Mouse (Mus musculus): ENCODE measurements around the gene Acmsd.
"Not testable (repeated sequence)": the region's sequence is repeated elsewhere in the genome, so short reads cannot be mapped to it uniquely, and the experiment has no call there.

Acmsd gene

DNA sequence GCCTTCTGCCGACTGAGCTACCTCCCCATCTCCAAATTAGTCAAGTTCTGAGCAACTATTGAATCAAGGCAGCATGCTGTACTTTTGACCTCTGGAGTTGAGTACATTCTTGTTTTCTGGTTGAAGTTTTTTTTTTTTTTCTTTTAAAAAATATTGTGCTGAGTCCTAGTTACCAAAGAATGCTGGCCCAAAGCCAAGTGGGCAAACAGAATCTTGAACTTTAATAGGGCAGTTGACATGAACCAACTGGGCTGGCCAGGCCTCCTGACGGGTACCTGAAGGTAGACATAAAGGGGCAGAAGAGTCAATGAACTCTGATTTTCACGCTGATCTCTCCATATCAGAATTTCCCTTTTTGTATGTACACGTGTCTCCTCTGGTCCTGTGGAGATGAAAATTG, at the start of gene Acmsd:
Gene Acmsd (plus strand): TSS at position 318 of the 400 bp plus-strand sequence.
- no peak for DNase-seq

DNA sequence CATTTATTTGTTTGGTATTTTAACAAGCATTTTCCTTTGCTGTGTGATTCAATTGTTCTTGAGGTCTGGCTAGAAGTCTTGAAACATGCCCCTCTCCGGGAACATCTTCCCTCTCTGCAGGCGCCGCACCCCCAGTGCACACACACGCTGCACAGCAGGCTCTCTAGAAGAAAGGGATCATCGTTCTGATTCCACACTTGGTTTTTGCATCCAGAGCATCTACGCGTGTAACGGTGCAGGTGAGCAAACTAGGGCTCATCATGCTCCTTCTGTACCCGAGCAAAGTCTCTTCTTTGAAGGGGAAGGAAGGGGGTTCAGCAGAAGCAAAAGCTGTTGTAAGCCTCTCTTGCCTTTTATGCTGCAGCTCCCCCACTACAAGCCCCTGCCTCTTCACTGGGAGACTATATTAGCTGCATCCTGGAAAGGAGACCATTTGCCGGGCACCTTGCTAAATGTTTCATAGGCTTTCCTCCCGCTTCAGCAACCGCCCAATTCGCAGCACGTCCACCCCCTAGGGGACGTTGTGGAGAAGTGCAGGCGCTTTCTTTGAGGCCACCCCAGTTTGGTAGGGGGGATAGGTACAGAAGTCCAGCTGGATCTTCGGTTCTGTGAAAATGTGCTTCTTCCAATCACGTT, 49.6 kb upstream of the Acmsd start, which contains the start of gene Tmem163:
Gene Tmem163 (minus strand): TSS at position 51 of the 636 bp plus-strand sequence.
- DNase-seq, result peak; percentile 70

DNA sequence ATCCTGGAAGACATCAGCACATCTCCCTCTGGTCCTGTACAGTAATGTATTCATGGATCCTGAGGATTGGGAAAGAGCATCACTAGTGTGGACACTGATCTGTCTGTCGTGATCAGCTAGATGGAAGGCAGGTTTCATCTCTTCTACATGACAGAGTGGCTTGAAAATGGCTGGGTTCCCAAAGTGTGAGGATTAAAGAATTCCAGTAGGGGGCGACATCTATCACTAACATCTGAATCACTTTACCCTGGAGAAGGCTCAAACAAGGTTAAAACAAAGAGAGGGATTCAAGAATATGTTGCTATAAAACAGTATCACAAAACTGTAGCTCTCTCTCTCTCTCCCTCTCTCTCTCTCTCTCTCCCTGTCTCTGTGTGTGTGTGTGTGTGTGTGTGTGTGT, 32.7 kb upstream of the Acmsd start:
- DNase-seq, result no peak

DNA sequence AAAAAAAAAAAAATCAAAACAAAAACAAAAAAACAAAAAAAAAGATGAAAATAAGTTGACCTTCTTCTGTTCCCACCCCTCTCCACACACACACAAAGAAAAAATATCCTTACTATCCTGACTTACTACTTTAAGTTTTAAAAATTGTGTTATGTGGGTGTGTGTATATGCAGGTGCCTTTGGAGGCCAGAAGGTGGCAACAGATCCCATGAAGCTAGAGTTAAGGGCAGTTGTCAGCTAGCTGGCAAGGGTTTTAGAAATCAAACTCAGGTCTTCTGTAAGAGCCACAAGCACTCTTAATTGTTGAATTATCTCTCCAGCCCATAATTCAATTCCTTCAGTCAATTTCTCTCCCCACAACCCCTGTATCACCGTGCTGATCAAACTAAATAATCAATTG, 27.0 kb upstream of the Acmsd start:
- DNase-seq, result no peak

DNA sequence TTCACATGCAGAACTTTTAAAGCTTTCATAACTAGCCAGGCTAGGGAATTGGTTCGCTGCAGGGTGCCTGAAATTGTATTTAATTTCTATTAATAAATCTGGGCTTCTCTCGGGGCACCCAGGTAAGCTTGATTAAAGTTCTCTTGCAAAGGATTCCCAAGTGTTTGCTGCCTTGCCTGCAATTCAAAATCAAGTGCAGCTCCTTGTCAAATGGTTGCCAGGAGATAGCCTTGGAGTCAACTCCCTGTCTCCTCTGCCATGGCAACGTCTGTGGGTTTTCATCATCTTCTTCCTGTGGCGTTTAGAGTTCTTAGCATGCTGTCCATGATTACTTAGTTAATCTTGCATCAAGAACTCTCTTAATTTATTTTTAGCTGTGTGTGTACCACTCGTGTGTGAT, 22.9 kb upstream of the Acmsd start:
- no peak for DNase-seq

DNA sequence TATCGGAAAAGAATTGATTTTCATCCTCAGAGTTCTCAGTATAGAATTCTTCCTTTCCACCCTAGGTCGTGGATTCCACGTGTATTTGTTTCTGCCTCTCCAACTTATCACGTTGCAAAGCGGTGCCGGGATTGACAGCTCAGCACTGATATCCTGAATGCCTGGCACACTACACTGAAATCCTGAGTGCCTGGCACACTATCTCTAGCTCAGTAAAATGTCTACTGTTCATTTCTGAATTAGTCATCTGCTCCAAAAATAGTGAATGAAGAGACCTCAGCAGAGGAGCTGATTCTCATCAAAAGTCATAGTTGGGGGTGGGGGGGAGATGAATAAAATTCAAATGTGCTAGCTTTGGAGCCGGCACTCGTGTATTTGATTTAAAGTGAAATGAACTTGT, 12.8 kb upstream of the Acmsd start:
- no peak for DNase-seq

DNA sequence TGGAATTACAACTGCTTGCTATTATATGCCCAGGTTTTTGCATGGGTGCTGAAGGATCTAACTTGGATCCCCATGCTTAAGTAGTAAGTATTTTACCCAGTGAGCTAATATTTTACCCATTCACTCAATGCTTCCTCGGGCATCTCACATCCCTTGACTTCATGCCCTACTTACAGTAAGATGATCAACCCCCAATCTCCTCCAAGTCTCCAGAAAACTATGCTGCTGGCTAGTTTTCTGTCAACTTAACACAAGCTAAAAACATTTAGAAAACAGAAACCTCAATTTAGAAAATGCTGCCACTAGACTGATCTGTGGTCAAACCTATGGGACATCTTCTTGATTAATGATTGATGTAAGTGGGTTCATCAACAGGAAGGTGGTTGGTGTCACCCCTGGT, 10.9 kb upstream of the Acmsd start:
- DNase-seq, result no peak

DNA sequence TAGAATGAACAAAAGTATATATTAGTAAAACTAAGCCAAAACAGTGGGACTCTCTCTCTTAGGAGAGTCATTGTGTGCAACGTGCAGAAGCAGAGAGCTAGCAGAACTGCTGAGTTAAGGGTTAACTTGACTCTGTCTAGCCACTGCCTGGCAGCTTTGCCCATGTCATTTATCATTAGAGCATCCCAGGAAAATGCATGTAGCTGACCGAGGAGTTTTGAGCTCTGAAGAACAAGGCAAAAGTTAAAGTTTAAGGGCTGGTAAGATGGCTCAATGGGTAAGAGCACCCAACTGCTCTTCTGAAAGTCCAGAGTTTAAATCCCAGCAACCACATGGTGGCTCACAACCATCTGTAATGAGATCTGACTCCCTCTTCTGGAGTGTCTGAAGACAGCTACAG, 5.6 kb upstream of the Acmsd start:
- no peak for DNase-seq

DNA sequence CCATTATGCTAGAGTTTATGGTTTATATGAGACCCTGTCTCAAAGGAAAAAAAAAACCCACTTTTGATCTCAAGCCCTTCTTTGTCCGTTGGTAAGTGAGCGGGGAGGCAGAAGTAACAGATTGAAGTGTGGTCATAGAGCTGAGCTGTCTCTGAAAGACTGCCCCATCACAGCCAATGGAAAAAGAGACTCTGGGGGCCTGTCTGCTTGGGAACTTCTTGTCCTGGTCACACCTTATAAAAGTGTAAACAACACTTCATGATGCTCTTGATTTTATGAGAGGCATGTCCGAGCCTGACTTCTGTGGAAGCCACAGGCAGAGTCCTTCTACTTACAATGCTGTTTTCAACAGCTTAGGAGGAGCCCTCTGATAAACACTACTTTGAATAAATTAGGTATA, 1.9 kb downstream of the Acmsd start:
- no peak for DNase-seq

DNA sequence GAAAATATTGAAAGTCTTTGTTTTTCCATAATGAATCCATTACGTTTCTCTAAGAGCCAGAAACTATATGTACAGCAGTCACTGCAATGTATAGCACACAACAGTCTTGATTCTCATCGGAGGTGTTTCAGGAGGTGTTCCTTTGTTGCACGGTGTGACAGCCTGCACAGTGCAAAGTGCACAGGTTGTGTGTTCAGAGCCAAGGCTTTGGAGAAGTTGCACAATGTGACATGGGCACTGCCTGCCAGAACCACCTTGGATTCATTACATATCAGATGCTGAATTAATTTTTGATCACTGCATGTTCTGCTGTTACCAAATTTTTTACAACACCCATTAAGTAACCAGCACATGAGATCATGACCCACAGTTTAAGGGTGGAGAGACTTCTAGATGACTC, 3.2 kb downstream of the Acmsd start:
- DNase-seq, result no peak

DNA sequence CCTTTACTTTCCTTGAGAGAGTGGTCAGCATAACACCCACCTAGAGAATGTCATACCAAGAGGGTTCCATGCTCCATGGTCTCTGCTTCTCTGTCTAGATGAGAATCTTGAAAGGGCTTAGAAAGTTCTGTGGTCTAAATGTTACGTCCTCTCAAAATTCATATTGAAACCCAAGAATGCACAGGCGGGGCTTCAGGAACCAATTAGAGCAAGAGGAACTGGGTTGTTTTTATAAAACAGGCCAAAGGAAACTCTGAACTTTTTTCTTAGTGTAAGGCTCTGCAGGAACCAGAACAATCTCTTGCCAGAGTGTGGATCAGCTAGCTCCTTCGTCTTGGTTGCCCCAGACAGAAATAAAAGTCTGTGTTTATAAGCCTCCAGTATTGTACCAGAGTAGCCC, 3.6 kb downstream of the Acmsd start:
- no peak for DNase-seq

DNA sequence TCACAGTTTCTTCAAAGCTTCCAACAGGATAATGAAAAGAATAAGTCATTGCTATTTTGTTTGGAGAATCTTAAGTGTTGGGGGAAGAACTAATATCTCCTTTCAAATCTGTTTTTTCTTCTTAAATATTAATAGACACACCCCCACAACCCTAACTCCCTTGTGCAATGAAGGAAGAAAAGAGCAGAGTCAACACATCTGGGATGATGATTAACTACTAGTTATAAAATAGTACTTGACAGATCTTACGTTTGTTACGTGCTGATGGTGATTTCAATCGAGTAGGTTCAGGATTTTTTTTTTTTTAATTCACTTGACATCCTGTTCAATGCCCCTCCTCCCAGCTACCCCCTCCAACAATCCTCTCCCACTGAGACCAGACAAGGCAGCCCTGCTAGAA, 6.1 kb downstream of the Acmsd start:
- no peak for DNase-seq

DNA sequence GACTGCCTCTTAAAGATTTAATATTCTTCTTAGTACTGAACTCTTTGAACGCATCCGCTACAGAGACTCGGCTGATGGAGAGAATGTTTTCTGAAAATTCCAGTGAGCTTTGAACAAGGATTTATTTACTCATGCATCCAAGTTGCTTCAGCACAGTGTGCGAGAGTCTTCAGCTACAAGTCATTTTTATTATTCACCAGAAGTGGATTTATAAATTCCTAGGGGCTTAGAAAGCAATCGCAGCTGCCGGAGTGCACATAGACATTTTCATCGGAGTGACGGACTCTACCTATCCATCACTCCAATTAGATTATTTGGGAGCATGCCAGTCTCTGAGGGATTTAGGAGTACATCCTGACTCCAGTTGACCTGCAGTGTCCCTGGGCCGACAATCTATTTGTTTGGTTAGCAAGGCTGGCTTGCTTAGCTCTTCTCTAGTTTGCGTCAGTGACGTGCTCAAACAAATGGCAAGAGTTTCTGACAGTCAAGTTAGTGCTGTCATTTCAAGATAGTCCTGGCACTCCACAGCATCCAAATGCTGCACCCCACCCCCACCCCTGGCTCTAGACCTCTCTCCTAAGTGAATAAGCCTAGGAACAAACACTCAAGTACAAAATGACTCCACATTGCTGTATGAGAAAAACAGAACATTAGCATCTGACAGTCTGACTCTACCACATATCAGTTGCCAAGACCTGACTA, 21.3 kb downstream of the Acmsd start:
- DNase-seq, result no peak

DNA sequence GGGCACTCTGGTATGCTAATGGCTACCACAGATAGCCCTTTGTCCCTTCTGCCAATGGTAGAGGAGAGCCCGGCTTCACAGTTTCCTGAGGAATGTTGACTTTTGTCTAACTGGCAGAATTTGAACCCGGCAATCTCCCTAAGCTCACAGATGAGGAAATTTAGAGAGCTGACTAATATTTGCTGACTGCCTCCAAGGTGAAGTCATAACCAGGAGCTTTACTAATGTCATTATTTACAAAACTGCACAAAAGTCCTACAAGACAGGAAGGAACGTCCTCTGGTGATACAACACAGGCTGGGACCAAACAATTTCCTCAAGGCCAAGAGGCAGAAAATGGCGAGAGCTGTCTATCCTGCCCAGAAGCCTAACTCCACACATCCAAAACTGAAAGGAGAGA, 26.6 kb downstream of the Acmsd start:
- no peak for DNase-seq

DNA sequence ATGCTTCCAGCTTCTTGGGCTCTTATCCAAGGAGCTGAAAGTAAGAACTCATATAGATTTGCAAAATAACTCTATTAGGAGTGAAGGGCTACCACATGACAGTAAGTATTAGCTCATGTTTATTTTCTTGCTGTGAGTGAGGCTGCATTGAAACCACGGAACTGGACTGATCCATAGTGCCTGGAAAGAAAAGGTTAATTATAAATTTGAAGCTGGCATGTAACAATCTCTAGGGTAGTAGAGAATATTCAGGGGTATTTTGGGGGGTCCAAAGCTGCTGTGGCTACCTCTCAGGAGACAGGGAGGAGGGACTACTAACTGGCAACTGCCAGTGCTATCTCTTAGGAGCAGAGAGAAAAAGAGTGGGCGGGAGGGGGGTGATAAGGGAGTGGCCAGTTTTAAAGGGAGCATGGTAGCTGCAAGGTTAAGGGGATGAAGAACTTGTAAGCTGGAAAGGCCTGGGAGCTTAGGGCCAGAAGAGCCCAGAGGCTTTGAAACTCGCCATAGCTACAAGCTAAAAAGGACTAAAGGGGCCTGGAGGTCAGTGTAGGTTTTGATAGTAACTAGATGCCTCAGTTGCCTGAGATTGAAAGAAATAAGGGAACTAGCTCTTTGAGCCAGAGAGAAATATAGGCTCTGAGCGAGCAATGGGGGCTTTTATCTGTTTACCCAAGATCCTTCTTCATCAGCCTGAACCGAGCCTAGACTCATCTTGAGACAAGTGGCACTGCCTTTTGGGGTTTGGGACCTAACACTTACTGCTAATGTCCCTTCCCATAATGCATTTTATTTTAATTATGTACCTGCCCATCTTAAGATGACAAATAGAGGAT, 27.3 kb downstream of the Acmsd start:
- no peak for DNase-seq

DNA sequence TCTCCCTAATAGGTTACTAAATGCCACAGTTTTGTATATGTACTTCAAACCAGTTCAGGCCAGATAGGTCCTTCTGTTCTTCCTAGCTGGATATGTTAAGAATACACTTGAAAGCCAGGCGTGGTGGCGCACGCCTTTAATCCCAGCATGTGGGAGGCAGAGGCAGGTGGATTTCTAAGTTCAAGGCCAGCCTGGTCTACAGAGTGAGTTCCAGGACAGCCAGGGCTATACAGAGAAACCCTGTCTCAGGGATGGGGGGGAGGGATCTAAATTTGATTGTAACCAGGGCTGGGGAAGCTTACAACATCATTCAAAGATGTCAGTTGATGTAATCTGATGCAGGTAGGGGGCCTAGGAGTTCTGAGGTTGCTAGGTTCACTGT, 27.9 kb downstream of the Acmsd start:
- not testable (repeated sequence) for DNase-seq

DNA sequence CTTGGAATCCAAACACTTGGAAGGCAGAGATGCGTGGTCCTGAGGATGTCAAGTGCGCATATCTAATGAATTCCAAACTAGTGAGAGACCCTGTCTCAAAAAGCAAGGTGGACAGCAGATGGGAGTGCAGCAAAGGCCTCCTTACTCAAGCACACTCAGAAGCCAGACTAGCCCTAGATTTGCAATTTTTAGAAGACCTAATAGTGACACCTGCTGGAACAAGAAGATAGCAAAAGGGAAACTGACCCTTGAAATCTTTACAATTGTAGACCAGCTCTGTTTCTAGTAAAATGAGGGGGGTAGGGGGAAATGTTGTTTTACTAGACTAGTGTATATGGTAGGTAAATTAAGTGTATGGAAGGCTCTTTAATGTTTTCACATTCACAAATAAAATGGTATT, 36.3 kb downstream of the Acmsd start:
- no peak for DNase-seq

DNA sequence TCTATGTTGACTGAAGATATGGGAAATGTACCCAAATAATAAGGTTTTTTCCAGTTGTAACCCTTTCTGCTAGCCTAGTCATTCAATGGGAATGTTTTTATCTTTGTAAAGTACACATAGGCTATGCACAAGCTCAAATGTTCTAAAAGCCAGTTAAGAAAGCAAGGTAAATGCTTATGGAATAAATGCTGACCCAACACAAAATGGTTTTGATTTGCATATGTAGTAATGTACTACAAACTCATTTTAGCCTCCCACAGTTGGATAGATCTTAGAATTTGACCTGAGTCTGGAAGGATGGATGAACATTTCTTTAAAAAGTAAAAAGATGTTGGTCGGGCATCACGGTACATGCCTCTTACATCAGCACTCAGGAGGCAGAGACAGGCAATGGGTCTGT, 37.5 kb downstream of the Acmsd start:
- DNase-seq, result no peak

DNA sequence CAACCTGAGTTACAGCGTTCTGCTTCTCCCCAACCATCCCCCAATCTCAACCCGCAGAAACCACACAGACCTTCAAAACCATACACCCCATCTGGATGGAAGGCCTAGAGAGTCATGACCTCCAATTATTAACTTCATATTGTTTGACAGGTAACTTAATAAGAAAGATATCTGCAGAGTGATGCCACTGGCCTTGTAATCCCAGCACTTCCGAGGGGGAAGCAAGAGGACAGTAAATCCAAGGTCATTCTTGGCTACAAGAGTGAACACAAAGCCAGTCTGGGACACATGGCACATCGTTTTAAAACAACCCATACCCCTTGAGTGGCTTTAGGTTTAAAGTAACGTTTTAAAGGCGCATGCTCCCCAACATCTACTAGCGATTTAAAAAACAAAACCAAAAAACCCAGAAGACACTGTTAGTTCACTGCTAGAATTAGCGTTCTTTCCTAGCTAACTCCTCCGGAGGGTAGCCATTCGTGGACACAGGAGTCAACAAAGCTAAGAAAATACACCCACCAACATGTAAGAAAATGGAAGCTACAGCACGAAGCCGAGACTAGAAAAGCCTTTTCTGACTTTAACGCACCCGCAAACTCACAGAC, 44.1 kb downstream of the Acmsd start:
- DNase-seq, result no peak

DNA sequence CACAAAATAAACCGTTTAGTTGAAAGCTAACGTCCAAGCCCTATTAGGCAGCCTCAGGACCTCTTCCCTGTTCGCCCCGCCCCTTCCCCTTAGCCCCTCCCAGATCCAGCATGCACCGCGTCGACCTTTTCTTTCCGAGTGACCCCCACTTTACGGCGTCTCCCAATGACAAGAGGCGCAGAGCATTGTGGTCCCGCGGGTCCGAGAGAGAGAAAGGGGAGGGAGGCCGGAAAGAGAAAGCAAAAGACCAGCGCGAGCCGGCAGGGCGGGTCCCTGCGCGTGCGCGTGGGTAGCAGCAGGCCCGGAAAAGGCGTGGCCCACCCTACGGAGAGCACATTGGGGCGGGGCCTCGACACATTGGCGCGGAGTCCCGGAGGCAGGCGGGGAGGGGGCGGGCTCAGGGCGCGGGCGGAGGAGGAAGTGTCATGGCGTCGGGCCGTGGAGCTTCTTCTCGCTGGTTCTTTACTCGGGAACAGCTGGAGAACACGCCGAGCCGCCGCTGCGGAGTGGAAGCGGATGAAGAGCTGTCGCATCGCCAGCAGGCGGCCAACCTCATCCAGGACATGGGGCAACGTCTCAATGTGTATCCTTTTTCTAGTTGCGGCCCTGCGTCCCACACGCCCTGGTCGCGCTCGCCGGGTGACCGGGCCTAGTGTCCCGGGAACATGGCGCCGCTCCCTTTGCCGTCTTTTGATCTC, 44.7 kb downstream of the Acmsd start, which contains the start of gene Ccnt2:
Gene Ccnt2 (plus strand): TSS at position 362 of the 698 bp plus-strand sequence.
- peak; percentile 100 for DNase-seq

DNA sequence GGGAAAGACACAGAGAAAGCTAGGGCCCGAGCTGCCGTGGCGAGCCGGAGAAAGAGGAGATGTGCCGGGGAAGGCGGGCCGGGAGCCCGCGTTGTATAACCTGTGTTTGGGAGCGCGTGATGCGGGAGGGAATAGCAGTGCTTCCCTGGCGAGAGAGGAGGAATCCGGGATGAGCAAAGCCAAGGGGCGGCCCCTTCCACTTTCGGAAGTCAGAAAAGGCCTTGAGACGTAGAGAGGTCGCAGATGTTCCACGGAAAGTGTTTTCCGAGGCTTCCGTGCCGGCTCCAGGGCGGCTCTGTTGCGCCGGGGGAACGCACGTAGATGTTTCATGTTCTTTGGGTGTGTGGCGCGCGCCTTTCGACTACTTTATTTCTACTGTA, 45.3 kb downstream of the Acmsd start:
- no peak for DNase-seq

DNA sequence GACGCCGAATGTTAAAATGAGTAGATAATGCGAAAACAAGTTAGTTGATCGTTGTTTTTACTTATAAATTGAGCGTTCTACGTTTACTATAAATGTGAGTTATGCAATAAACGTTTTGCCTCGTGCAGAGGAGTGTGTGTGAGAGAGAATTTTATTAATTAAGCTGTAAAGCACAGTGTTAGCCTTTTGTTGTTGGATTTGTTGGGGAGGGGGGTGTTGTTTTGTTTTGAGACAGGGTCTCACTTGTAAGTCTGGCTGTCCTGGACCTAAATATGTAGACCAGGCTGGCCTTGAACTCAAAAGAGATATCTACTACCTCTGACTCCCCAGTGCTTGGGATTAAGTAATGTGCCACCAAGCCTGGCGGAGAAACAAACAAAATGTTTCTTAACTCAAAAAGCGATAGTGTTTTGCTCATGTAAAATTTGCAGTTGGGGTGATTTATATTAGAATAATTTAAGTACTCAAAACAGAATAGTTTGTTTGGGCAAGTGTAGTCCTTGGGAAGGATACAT, 46.0 kb downstream of the Acmsd start:
- no peak for DNase-seq

DNA sequence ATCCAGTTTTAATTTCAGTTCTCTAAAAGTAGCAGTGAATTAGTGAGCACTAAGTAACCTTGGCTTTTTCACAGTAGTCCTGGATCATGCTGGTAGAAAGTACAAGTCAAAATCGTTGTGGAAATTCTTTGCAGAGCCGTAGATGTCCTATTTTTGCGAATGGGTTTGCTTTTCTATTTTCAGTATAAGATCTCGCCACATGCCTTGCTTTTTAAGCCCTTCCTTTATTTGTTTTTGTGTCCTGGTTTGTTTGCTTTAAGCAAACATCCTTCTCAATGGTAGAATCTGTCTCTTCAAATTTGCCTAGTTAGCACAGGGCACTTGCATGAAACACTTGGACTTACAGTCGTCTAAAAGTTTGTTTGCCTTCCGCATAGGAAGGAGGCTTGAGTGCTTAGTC, 47.0 kb downstream of the Acmsd start:
- DNase-seq, result no peak
